Mouse (Mus musculus): ENCODE results near the gene Ankrd13a. TPM values are rescaled to one million over a fixed set of nuclear protein-coding genes. Genes with fewer than 3 reads are reported as not detected.

Ankrd13a gene
- total and polyA plus RNA-seq, 2 experiments from 2014 or later = 23.8 to 42.8 TPM

DNA sequence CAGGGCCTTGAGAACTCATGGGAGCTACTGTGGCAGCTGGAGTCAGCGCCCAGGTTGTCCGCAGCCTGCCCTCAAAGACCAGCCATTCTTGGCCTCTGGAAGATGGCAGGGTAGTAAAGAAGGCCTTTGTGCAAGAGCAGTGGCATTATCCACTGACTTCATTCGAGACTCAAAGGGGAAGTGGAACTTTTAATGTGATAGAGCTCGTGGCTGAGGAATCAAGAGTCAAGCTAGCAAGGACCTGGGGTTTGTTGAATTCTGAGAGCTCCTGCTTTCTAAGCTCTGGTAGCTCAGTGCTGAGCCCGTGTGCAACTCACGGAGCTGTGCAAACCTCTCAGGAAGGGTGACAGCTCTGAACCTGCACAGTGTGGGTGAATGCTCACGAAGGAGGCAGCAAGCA lies 6.4 kb downstream of the Ankrd13a start:
- H3K27me3 ChIP-seq (ENCODE audit: control insufficient read depth, insufficient read depth, low read length) = no peaks in the 10 kb centered on the region
- ATAC-seq (ENCODE audit: insufficient read depth, low read depth) = no peak
- H3K9ac ChIP-seq (replicated peaks; ENCODE audit: low read depth, low read length) = no peak overlapping the region
- H3K4me3 ChIP-seq (ENCODE audit: low read depth, low read length) = no peak overlapping the region
- H3K27ac ChIP-seq (ENCODE audit: low read depth) = no peak overlapping the region
- peaks cover 30% of the 10 kb centered on the region for H3K4me1 ChIP-seq (ENCODE audit: control insufficient read depth, insufficient read depth)
- DNase-seq (ENCODE audit: low spot score) = no peak
- 82% methylated on average over 7 of the region's 7 CpGs for WGBS
- TF ChIP-seq CTCF (IDR thresholded peaks at IDR 0.05; ENCODE audit: low read depth) = no peak
- no peak for TF ChIP-seq EP300 (IDR thresholded peaks at IDR 0.05; ENCODE audit: low read depth)
- 0 out of 2 replicates have a peak, but pooled peaks cover under 1% of the 10 kb centered on the region for H3K36me3 ChIP-seq (replicated peaks; ENCODE audit: control insufficient read depth, insufficient read depth, low read length)
- H3K9me3 ChIP-seq (replicated peaks; ENCODE audit: control insufficient read depth, low read length) = no peaks in the 10 kb centered on the region
- no peak overlapping the region for H3K4me2 ChIP-seq (ENCODE audit: low read depth, low read length)

DNA sequence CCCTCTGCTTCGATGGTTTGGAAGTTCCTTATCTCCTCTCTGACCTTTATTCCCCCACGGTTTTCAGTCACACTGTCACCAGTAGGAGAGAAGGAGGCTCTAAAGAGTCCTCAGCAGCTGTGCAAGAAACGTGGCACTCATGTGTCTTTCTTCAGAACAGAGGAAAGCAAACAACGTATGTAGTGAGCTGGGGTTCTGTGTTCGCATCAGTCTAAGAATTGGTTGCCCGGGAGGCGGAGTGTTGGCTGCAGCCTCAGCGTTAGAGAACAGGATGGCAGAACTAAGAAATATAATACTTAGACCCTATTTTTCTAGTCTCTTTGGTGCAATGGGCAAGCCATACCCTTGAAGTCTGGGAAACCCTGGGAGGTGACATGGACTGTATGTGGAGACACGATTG lies 8.5 kb downstream of the Ankrd13a start:
- DNase-seq (ENCODE audit: low spot score) = no peak
- ATAC-seq (ENCODE audit: insufficient read depth, low read depth) = no peak
- H3K9me3 ChIP-seq (replicated peaks; ENCODE audit: control insufficient read depth, low read length) = no peaks in the 10 kb centered on the region
- no peak overlapping the region for H3K4me3 ChIP-seq (ENCODE audit: low read depth, low read length)
- no peak overlapping the region for H3K27ac ChIP-seq (ENCODE audit: low read depth)
- H3K4me2 ChIP-seq (ENCODE audit: low read depth, low read length) = no peak overlapping the region
- H3K27me3 ChIP-seq (ENCODE audit: control insufficient read depth, insufficient read depth, low read length) = no peaks in the 10 kb centered on the region
- TF ChIP-seq EP300 (IDR thresholded peaks at IDR 0.05; ENCODE audit: low read depth) (no peak), CTCF (IDR thresholded peaks at IDR 0.05; ENCODE audit: low read depth) (no peak)
- H3K4me1 ChIP-seq (ENCODE audit: control insufficient read depth, insufficient read depth) = peaks cover 23% of the 10 kb centered on the region
- H3K36me3 ChIP-seq (replicated peaks; ENCODE audit: control insufficient read depth, insufficient read depth, low read length) = peaks cover 19% of the 10 kb centered on the region
- WGBS = 64% methylated on average over 9 of the region's 9 CpGs
- no peak overlapping the region for H3K9ac ChIP-seq (replicated peaks; ENCODE audit: low read depth, low read length)

DNA sequence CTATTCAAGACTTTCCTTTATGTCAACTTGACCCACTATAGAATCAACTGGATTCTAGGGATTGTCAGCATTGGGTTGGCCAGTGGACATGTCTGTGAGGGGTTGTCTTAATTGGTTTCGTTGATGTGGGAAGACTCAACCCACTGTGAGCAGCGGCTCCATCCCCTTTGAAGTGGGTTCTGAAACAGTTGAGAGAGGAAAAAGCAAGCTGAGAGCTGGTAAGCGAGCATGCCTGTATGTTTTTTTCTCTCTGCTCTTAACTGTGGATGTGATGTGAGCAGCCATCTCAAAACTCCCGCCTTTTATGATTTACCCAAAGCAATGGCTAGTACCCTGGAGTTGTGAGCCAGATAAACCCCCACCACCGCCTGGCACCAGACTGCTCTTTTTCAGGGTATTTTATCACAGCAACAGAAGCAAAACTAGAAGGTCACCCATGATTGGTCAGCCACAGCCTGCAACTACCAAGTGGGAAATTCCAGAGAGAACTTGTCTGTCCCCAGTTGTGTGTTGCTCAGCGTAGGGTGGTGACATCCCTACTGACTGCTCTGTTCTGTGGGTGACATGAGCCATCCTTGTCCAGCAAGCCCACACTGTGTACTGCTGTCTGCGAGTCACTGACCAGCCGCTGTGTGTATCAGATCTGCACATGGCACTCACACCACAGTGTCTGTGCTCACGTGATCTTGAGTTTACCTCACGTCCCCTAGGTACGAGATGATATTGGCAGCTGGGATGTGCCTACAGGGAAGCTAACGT lies 9.1 kb downstream of the Ankrd13a start:
- no peak overlapping the region for H3K27ac ChIP-seq (ENCODE audit: low read depth)
- no peak overlapping the region for H3K4me3 ChIP-seq (ENCODE audit: low read depth, low read length)
- DNase-seq (ENCODE audit: low spot score) (no peak), ATAC-seq (ENCODE audit: insufficient read depth, low read depth) (0 out of 2 replicates have a peak, but pooled peaks have one; percentile 36)
- H3K4me2 ChIP-seq (ENCODE audit: low read depth, low read length) = no peak overlapping the region
- no peak overlapping the region for H3K9ac ChIP-seq (replicated peaks; ENCODE audit: low read depth, low read length)
- no peaks in the 10 kb centered on the region for H3K27me3 ChIP-seq (ENCODE audit: control insufficient read depth, insufficient read depth, low read length)
- 69% methylated on average over 12 of the region's 12 CpGs for WGBS
- no peak for TF ChIP-seq EP300 (IDR thresholded peaks at IDR 0.05; ENCODE audit: low read depth)
- no peak for TF ChIP-seq CTCF (IDR thresholded peaks at IDR 0.05; ENCODE audit: low read depth)
- no peaks in the 10 kb centered on the region for H3K9me3 ChIP-seq (replicated peaks; ENCODE audit: control insufficient read depth, low read length)
- H3K36me3 ChIP-seq (replicated peaks; ENCODE audit: control insufficient read depth, insufficient read depth, low read length) = peaks cover 24% of the 10 kb centered on the region
- peaks cover 23% of the 10 kb centered on the region for H3K4me1 ChIP-seq (ENCODE audit: control insufficient read depth, insufficient read depth)

DNA sequence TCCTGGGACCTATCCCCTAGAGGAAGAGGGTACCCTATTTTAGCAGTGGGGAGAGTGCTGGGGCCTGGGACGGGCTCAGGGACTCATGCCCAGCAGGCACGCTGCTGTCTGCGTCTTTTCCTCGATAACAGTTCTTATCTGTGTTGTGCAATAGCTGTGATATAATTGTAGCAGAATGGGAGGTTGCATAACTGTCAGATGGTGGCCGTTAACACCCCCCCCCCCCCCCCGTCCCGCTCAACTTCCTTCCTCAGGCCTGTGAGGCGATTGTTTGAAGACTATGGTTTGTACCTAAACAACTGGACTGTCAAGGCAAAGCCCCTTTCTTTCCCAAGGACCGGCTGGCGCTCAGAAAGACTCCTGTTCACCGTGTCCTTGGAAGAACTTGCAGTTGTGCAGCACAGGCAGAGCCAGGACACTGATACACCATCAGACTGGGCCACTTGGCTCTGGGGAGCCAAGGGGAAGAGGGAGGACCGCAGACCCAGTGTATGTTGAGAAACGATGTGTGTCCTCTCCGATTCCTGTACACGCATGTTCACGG lies 10.2 kb downstream of the Ankrd13a start:
- Histone ChIP-seq H3K4me1 (ENCODE audit: control insufficient read depth, insufficient read depth) (peaks cover 23% of the 10 kb centered on the region), H3K4me3 (ENCODE audit: low read depth, low read length) (no peak overlapping the region), H3K27me3 (ENCODE audit: control insufficient read depth, insufficient read depth, low read length) (no peaks in the 10 kb centered on the region), H3K4me2 (ENCODE audit: low read depth, low read length) (peak overlapping the region; percentile 13; the same call in 1 of the 2 replicates), H3K36me3 (replicated peaks; ENCODE audit: control insufficient read depth, insufficient read depth, low read length) (peaks cover 33% of the 10 kb centered on the region), H3K27ac (ENCODE audit: low read depth) (peak overlapping the region; percentile 76), H3K9ac (replicated peaks; ENCODE audit: low read depth, low read length) (0 out of 2 replicates have a peak overlapping the region, but pooled peaks have one; percentile 11), H3K9me3 (replicated peaks; ENCODE audit: control insufficient read depth, low read length) (no peaks in the 10 kb centered on the region)
- 27% methylated on average over 16 of the region's 16 CpGs for WGBS
- DNase-seq (ENCODE audit: low spot score) (peak; percentile 44), ATAC-seq (ENCODE audit: insufficient read depth, low read depth) (peak; percentile 51)
- TF ChIP-seq CTCF (IDR thresholded peaks at IDR 0.05; ENCODE audit: low read depth) (no peak), EP300 (IDR thresholded peaks at IDR 0.05; ENCODE audit: low read depth) (no peak)

DNA sequence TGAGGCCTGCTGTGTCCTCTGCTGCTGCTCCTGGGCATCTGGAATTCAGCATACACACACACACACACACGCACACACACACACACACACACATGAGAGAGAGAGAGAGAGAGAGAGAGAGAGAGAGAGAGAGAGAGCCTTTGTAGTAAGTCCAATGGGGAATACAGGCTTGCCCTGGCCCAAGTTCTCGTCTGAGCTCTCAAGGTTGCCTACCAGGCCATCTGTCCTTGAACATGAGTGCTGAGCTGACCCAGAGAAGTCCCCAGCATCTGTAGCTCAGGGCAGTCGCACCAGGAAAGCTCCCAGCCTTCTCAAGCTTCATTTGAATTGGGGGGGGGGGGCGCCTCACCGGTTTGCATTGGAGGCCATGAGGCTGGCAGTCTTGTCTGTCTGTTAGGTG lies 10.7 kb downstream of the Ankrd13a start:
- H3K27ac ChIP-seq (ENCODE audit: low read depth) = peak overlapping the region; percentile 76

More for the DNA sequence above, 10.7 kb downstream of the Ankrd13a start:
- 62% methylated on average over 5 of the region's 5 CpGs for WGBS
- peaks cover 23% of the 10 kb centered on the region for H3K4me1 ChIP-seq (ENCODE audit: control insufficient read depth, insufficient read depth)
- no peak for ATAC-seq (ENCODE audit: insufficient read depth, low read depth)
- no peak for DNase-seq (ENCODE audit: low spot score)
- TF ChIP-seq EP300 (IDR thresholded peaks at IDR 0.05; ENCODE audit: low read depth) (no peak), CTCF (IDR thresholded peaks at IDR 0.05; ENCODE audit: low read depth) (no peak)
- no peaks in the 10 kb centered on the region for H3K27me3 ChIP-seq (ENCODE audit: control insufficient read depth, insufficient read depth, low read length)
- no peaks in the 10 kb centered on the region for H3K9me3 ChIP-seq (replicated peaks; ENCODE audit: control insufficient read depth, low read length)
- H3K4me3 ChIP-seq (ENCODE audit: low read depth, low read length) = no peak overlapping the region
- H3K4me2 ChIP-seq (ENCODE audit: low read depth, low read length) = peak overlapping the region; percentile 4; the same call in 1 of the 2 replicates
- H3K9ac ChIP-seq (replicated peaks; ENCODE audit: low read depth, low read length) = no peak overlapping the region
- peaks cover 33% of the 10 kb centered on the region for H3K36me3 ChIP-seq (replicated peaks; ENCODE audit: control insufficient read depth, insufficient read depth, low read length)

Measured in heart, postnatal 0 days (tissue).